Mouse (Mus musculus) urinary bladder, postnatal 4 days (tissue): ENCODE measurements around the gene H2-Ab1.
"Not testable (repeated sequence)": the region's sequence is repeated elsewhere in the genome, so short reads cannot be mapped to it uniquely, and the experiment has no call there.

Experiments
- DNase-seq, 2 experiments: peaks; one replicate each; pipeline ENCODE4 v3.0.0; 2021 to 2022; ENCODE audit warnings: low spot score in 2 of 2

H2-Ab1 gene

DNA sequence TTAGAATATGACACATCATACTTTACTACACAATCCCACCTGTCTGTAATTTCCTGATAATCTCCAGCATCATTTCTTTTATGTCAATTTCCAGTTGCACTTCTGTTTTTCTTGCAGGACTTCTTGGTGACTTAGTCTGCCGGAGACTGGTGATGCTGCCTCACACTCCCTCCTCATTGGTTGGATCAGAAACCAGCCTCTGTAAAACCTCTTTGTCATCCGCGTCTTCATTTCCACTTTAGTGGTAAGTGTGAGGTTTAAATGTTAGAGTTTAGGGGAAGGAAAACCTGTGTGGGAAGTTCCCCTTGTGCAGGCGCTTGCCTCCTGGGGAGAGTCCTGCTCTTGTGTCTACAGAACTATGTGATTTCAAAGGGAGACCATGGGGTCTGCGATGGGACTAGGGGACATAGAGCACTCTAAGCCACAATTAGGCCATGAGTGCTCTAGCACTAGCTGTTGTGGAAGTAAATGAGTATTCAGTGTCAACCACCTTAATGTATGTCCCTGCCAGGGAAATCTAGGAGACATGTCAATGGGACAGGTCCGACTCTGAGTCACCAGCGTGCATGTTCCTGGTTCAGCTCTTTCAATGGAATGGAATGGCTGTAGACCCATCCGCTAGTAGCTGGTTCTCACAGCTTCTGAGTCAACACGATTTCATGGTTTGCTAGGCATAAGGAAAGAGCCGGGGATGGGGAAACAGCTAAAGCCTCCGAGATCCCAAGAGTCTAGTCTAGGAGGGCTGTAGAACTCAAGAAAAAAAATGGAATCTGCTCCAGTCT lies at the start of gene H2-Ab1:
Gene H2-Ab1, plus strand, starts transcription at position 96 of the 782 bp plus-strand sequence.
- peak; percentile 57 to 81 for DNase-seq

DNA sequence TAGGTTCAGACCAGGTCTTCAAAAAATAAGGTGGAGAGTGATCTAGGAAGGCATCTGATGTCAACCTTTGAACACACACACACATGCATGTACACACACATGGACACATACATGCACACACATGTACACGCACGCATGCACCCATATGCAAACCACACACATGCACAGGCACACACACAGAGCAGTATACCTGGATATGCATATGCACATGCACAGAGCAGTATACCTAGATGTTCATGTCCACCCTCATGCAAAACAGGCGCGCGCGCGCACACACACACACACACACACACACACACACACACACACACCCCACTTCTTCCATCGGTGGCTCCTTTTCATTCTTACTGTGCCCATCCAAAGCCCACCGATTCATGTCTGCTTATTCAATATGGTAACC lies 49.6 kb upstream of the H2-Ab1 start:
- DNase-seq, result peak in 1 of 2 experiments; percentile 32

DNA sequence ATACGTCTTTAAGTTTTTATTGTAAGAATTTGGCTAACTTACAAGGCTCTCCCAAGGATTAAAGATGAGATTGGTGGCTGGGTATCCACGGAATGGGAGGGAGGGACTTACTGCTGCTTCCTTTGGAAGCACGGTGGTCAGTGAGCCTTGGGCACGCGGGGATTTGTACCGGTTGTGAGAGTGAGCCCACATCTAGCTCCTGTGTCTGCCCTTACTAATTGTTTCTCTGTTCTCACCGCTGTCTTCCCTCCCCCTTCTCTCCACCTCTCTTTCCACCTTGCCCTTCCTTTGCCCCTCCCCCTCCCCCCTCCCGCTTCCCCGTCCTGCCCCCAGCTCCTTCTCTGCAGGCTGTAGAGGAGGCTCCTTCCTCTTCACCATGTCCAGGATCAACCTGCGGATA lies 49.1 kb upstream of the H2-Ab1 start:
- DNase-seq, result peak in 1 of 2 experiments; percentile 16

DNA sequence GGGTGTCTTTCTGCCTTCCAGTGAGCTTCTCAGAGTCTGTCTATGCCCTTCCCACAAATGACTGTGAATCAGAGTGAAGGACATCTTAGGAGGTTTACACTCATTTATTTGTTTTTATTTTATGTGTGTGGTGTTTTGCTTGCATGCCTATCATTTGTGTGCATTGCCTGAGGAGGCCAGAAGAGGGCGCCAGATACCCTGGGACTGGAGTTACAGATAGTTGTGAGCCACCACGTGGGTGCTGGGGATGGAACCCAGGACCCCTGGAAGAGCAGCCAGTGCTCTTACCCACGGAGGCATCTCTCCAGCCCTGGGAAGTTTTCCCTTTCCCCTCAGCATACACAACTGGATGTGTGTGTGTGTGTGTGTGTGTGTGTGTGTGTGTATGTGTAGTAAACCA lies 47.8 kb upstream of the H2-Ab1 start:
- peak in 1 of 2 experiments; percentile 53 for DNase-seq

DNA sequence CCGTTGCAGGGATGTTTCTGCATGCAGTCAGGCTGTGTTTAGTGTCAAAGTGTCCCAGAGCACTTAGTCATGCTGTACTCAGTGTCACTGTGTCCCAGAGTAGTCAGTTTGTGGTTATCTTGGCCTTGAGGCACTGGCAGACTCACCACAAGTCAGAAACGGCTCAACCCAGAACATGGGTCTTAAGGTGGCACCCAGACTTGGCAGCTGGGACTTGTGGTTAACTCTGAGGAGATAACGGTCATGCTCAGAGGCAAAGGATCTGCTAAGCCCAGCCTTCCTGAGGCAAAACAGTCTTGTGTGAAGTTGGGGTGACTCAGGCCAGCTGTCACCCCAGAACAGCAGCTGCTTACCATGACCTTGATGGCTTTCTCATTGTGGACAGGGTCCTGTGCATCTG lies 46.9 kb upstream of the H2-Ab1 start:
- DNase-seq, result peak in 1 of 2 experiments; percentile 25

DNA sequence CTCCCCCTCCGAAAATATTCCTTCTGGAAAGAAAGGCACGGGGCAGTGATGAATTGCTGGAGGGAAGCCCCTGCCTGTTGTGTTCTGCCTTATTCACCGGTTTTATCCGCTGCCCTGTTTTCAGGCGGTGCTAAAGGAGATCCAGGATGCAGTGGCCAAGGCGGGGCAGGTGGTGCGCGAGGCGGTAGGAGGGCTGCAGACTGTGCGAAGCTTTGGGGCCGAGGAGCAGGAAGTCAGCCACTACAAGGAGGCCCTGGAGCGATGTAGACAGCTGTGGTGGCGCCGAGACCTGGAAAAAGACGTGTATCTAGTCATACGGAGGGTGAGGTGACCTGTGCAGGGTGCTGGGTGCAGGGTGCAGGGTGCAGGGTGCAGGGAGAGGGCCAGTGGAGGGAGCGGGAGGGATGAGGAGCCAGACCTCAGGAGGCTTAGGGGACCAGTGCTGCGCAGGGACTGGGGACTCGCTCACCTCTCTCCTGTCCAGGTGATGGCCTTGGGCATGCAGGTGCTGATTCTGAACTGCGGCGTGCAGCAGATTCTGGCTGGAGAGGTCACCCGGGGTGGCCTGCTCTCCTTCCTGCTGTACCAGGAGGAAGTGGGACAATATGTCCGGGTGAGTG lies 45.6 kb upstream of the H2-Ab1 start:
- DNase-seq, result peak in 1 of 2 experiments; percentile 54

DNA sequence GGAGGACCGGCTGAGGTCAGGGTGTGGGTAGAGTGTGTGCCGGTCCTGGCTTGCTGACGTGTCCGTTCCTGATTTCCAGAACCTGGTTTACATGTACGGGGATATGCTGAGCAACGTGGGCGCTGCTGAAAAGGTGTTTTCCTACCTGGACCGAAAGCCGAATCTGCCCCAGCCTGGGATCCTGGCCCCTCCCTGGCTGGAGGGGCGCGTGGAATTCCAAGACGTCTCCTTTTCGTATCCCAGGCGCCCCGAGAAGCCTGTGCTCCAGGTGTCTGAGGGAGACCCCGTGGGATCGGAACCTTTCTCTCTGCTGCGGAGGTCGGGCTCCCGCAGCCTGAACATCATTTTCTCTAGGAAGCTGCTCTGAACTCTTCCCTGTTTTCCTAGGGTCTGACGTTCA lies 43.6 kb upstream of the H2-Ab1 start:
- DNase-seq, result peak in 1 of 2 experiments; percentile 55

DNA sequence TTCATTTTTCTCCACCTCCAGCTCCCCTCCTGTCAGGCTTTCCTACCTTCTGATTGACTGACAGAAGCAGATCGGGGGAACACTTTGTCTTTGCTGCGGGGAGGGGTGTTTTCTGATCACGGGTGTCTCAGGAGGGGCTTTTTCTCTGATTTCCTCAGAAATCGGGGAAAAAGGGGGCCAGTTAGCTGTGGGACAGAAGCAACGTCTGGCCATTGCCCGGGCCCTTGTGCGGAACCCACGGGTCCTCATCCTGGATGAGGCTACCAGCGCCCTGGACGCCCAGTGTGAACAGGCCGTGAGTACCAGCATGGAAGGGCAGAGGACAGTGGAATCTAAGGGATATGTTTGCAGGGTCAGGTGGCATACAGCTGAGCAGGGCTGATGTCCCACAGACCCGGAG lies 42.3 kb upstream of the H2-Ab1 start:
- DNase-seq, result peak in 1 of 2 experiments; percentile 56

DNA sequence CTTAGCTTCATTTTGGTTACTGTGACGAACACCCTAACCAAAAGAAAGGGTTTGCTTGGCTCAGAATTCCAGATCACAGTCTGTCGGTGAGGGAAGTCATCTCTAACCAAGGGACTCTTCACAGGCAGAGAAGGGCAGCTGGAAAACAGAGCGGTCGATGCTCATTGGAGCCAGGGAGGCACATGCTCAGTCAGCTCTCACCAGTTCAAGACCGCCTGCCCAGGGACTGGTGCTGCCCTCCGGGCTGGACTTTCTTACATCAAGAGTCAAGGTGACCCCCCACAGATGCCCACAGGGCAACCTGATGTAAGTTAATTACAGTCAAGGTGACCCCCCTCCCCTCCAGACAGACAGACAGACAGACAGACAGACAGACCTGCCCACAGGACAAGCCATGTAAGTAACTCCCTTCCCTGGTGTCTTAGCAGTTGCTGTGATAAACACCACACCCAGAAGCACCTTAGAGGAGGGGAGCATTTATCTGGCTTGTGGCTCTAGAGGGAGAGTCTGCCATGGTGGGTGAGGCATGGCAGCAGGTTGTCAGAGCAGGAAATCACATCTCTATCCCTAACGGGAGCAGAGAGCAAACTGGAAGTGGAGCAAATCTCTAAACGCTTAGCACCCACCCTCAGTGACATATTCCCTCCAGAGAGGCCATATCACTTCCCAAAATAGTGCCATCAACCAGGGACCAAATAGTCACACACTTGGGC lies 40.1 kb upstream of the H2-Ab1 start:
- DNase-seq, result peak in 1 of 2 experiments; percentile 54

DNA sequence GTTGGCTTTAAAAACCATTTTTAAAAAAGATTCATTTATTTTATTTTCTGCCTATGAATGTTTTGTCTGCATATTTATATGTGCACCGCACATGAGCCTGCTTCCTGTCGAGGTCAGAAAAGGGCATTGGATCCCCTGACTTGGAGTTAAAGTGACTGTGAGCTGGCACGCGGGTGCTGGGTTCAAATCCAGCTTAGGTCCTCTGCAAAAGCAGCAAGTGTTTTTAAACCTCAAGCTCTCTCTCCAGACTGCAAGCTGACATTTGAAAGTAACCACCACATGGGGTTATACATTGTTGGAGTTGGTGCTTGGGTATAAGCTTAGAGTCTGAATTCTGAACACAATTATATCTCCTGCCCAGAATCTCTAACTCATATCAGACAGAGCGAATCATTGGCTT lies 39.5 kb upstream of the H2-Ab1 start:
- DNase-seq, result peak in 1 of 2 experiments; percentile 38

DNA sequence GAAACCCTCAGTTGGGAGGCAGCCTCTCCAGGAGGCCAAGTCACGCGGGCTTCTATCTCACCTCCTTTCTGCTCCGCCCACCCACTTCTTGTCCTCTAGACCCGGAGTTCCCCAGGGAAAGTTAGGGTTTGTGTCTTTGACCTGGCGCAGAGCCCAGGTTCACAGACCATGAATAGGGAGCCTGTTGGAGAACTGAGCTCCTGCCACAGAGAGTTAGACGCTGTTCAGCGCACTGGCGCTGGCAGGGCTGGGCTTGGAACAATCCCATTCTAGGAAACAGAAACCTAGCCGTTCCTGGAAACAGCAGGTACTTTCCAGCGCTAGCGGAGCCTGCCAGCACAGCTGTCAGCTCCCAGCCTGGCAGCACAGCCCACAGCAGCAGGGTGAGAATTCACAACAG lies 38.8 kb upstream of the H2-Ab1 start:
- no peak for DNase-seq

DNA sequence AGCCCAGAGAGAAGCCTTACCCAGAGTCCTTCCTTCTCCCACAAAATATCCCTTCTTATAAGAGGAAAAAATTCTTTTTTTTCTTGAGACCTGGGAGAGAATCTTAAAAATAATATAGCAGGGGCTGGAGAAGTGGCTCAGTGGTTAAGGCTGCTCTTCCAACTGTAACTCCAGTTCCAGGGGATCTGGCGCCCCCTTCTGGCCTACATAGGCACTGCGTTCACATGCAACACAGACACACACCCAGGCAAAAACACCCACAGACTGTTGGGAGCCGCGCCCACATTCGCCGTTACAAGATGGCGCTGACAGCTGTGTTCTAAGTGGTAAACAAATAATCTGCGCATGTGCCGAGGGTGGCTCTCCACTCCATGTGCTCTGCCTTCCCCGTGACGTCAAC lies 38.4 kb upstream of the H2-Ab1 start:
- DNase-seq, result not testable (repeated sequence)

DNA sequence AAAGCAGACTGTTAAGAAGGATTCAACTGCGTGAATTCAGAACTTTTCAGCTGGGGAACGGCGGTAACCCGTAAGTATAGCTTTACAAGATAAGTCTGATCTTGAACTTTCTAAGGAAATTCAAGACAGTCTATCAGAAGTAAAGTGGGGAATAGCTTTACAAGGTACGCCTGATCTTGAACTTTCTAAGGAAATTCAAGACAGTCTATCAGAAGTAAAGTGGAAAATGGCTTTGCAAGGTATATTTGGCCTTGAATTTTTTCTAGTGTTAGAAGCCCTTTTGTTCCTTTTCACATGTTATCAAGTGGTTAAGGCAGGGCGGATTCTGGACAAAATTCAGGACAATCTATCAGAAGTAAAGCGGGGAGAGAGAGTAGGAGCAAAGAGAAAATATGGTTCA lies 37.7 kb upstream of the H2-Ab1 start:
- not testable (repeated sequence) for DNase-seq

DNA sequence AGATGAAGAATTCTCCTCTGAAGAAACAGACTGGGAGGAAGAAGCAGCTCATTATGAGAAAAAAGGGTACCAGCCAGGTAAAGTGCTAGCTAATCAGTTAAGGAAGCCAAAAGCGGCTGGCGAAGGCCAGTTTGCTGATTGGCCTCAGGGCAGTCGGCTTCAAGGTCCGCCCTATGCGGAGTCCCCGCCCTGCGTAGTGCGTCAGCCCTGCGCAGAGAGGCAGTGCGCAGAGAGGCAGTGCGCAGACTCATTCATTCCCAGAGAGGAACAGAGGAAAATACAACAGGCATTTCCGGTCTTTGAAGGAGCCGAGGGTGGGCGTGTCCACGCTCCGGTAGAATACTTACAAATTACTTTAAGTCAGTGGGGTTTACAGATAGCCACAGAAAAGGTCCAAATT lies 37.1 kb upstream of the H2-Ab1 start:
- not testable (repeated sequence) for DNase-seq

DNA sequence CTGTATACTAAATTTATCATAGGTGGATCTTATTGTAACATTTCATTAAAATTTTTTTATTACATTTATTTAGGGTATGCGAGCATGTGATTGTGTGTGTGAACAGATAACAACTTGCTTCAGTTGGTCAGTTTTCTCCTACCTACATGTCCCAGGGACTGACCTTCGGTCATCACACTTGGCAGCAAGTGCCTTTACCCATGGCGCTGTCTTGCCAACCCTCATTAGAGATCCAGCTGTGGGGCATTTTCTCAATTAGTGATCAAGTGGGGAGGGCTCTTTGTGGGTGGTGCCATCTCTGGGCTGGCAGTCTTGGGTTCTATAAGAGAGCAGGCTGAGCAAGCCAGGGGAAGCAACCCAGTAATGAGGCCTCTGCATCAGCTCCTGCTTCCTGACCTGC lies 32.7 kb upstream of the H2-Ab1 start:
- peak in 1 of 2 experiments; percentile 16 for DNase-seq

DNA sequence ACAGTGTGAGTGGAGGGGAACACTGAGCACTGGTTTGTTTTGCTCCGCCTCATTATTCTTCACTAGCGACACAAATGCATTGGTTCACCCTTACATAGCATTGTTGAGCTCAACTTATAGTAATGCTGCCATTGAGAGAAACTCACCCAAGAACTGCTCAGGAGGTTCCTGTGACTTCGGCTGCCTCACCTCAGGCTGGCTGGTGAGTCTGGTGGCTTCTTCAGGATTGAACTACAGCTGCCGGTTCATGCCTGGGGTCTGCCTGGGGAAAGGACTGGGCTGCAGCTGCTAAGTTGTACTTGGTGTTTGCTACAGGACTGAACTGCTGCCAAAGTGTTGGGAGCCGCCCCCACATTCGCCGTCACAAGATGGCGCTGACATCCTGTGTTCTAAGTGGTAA lies 32.1 kb upstream of the H2-Ab1 start:
- peak in 1 of 2 experiments; percentile 54 for DNase-seq

DNA sequence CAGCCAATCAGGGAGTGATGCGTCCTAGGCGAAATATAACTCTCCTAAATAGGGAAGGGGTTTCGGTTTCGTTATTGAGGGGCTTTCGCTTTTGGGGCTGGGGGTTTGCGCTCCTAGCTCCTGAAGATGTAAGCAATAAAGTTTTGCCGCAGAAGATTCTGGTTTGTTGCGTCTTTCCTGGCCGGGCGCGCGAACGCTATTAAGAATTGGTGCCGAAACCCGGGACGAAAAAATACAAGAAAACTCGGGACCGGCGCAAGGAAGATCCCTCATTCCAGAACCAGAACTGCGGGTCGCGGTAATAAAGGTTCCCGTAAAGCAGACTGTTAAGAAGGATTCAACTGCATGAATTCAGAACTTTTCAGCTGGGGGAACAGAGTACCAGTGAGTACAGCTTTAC lies 31.6 kb upstream of the H2-Ab1 start:
- DNase-seq, result peak in 1 of 2 experiments; percentile 73

DNA sequence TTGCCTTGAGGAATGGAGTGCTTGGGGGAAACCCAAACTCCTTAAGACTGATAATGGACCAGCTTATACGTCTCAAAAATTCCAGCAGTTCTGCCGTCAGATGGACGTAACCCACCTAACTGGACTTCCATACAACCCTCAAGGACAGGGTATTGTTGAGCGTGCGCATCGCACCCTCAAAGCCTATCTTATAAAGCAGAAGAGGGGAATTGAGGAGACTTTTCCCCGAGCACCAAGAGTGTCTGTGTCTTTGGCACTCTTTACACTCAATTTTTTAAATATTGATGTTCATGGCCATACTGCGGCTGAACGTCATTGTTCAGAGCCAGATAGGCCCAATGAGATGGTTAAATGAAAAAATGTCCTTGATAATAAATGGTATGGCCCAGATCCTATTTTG lies 26.5 kb upstream of the H2-Ab1 start:
- DNase-seq, result peak; percentile 44 to 56

DNA sequence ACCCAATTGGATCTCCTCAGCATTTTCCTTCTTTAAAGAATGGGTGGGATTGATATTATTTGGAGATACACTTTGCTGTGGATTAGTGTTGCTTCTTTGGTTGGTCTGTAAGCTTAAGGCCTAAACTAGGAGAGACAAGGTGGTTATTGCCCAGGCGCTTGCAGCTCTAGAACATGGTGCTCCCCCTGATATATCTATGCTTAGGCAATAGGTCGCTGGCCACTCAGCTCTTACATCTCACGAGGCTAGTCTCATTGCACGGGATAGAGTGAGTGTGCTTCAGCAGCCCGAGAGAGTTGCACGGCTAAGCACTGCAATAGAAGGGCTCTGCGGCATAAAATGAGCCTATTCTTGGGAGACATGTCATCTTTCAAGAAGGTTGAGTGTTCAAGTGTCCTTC lies 25.5 kb upstream of the H2-Ab1 start:
- peak in 1 of 2 experiments; percentile 44 for DNase-seq

DNA sequence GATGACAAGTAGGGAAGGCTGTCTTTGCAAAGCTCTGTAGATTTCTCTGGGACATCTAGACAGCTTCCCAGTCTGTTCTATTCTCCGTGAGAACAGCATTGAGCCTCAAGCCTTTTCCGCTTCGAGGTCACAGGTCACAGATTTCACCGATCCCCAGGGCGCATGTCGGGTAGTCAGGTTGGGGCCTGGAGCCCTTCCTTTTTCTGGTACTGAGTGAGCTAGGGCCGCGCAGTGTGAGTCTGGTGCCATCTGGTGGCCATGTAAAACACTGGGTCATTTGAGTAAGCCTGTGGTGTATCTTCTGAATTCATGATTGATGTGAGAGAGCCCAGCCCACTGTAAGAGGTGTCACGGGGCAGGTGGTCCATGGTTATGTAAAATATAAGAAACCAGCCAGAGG lies 22.6 kb upstream of the H2-Ab1 start:
- DNase-seq, result peak; percentile 36 to 78

DNA sequence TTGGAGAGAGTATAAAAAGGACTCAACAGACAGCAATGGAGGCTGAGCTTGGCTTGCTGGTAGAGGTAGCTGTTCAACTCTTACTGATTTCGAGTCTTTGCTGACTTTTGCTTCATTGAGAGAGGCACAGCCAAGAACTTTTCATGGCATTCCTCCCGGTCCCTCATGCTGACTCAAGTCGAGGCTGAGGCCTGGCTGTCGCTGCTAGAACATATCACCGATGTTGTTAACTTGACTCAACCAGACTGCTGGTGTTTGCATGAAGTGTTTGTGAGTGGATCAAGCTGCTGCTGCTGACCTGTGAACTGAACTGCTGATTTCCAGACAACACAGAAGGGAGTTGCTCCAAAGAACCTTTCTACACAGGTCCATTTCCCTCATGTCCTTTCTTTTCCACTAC lies 20.8 kb upstream of the H2-Ab1 start:
- DNase-seq, result peak in 1 of 2 experiments; percentile 59

DNA sequence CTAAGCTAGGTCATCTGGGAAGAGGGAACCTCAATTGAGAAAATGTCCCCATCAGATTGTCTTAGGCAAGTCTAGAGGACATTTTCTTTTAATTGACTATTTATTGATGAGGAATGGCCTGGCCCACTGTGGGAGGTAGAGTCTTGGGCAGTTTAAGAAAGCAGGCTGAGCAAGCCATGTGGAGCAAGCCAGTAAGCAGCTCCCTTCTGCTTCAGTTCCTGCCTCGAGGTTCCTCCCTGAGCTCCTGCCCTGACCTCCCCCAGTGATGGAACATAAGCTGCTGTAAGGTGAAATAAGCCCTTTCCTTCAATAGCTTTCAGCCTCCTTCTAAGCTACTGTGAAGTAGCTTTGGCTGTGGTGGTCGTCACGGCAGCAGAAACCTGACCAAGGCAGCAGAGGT lies 19.7 kb upstream of the H2-Ab1 start:
- peak in 1 of 2 experiments; percentile 20 for DNase-seq
